Mouse (Mus musculus) kidney, adult 9 months (tissue): ENCODE data around the gene Elmsan1.

Experiments
- DNase-seq: peaks from one replicate; pipeline ENCODE4 v3.0.0; 2022

The Elmsan1 gene

GRCm38 (mm10) chr12:84192280-84192679, 26.4 kb downstream of the Elmsan1 start:
- DNase-seq = no peak

GRCm38 (mm10) chr12:84191770-84192169, 26.9 kb downstream of the Elmsan1 start:
- no peak for DNase-seq

- no peak for DNase-seq
These were observed 27.5 kb downstream of the Elmsan1 start for GRCm38 (mm10) chr12:84191190-84191589.

- no peak for DNase-seq
These were observed 28.4 kb downstream of the Elmsan1 start for GRCm38 (mm10) chr12:84190151-84190820.

GRCm38 (mm10) chr12:84188881-84189444, 29.7 kb downstream of the Elmsan1 start:
- DNase-seq = no peak

GRCm38 (mm10) chr12:84187752-84188601, 30.7 kb downstream of the Elmsan1 start:
- DNase-seq = no peak

- DNase-seq = peak; percentile 83
These were observed 31.7 kb downstream of the Elmsan1 start for GRCm38 (mm10) chr12:84186950-84187349.

- DNase-seq = no peak
These were observed 32.1 kb downstream of the Elmsan1 start for GRCm38 (mm10) chr12:84186536-84186935.

GRCm38 (mm10) chr12:84185547-84185946, 33.1 kb downstream of the Elmsan1 start:
- peak; percentile 69 for DNase-seq

- no peak for DNase-seq
These were observed 33.7 kb downstream of the Elmsan1 start for GRCm38 (mm10) chr12:84184979-84185378.

GRCm38 (mm10) chr12:84181999-84182398, 36.7 kb downstream of the Elmsan1 start:
- peak; percentile 69 for DNase-seq

GRCm38 (mm10) chr12:84180701-84181435, 37.8 kb downstream of the Elmsan1 start:
- peak; percentile 84 for DNase-seq

- peak; percentile 29 for DNase-seq
These were observed 38.6 kb downstream of the Elmsan1 start for GRCm38 (mm10) chr12:84180090-84180489.

GRCm38 (mm10) chr12:84178652-84179445, 39.8 kb downstream of the Elmsan1 start:
- DNase-seq = no peak

GRCm38 (mm10) chr12:84178052-84178451, 40.6 kb downstream of the Elmsan1 start:
- no peak for DNase-seq

- no peak for DNase-seq
These were observed 41.6 kb downstream of the Elmsan1 start for GRCm38 (mm10) chr12:84176886-84177765.

GRCm38 (mm10) chr12:84176126-84176769, 42.4 kb downstream of the Elmsan1 start:
- peak; percentile 39 for DNase-seq

GRCm38 (mm10) chr12:84175659-84176061, 43.0 kb downstream of the Elmsan1 start:
- DNase-seq = peak; percentile 93

GRCm38 (mm10) chr12:84174871-84175270, 43.8 kb downstream of the Elmsan1 start:
- DNase-seq = peak; percentile 94

GRCm38 (mm10) chr12:84174190-84174811, 44.4 kb downstream of the Elmsan1 start:
- DNase-seq = peak; percentile 80
